Mouse (Mus musculus) kidney, adult 10 weeks (tissue): ENCODE results near the gene Olfr1168. TPM values are rescaled to one million over a fixed set of nuclear protein-coding genes. Genes with fewer than 3 reads are reported as not detected.

Experiments
- polyA plus RNA-seq: library from polyadenylated mRNA; stranded (reverse); fragments of 350-450 nt; fragmentation: Illumina TruSeq; extraction: RNeasy Lipid Tissue Mini Kit (QIAGEN cat#74804); gene quantifications from one replicate; pipeline ENCODE4 v1.2.3, GENCODE M21; 2014; ENCODE audit warnings: low read depth, low replicate concordance

Gene Olfr1168
- polyA plus RNA-seq: not detected

GRCm38 (mm10) chr2:88181580-88181979 lies at the start of gene Olfr1168:
Gene Olfr1168 (plus strand): TSS chr2:88181880.

GRCm38 (mm10) chr2:88155093-88155492 lies 26.6 kb upstream of the Olfr1168 start, which contains the start of gene Olfr1167:
Gene Olfr1167 (minus strand): TSS chr2:88155193.

GRCm38 (mm10) chr2:88228234-88228633 lies 46.6 kb downstream of the Olfr1168 start, which contains the start of gene Olfr1170:
Gene Olfr1170 (minus strand): TSS chr2:88228334.

Other genes with a start within 250 kb of the Olfr1168 start
- gene Olfr1155, start 236.7 kb upstream of the Olfr1168 start, polyA plus RNA-seq: not detected
- not detected for gene Olfr1156, start 228.8 kb upstream of the Olfr1168 start, polyA plus RNA-seq
- not detected for gene Olfr1157, start 213.6 kb upstream of the Olfr1168 start, polyA plus RNA-seq
- not detected for gene Olfr74, start 207.2 kb upstream of the Olfr1168 start, polyA plus RNA-seq
- gene Olfr1158, start 191.8 kb upstream of the Olfr1168 start, polyA plus RNA-seq: not detected
- gene Olfr1160, start 173.6 kb upstream of the Olfr1168 start, polyA plus RNA-seq: not detected
- gene Olfr1161, start 159.1 kb upstream of the Olfr1168 start, polyA plus RNA-seq: not detected
- gene Olfr73, start 144.2 kb upstream of the Olfr1168 start, polyA plus RNA-seq: not detected
- not detected for gene Olfr1162, start 130.8 kb upstream of the Olfr1168 start, polyA plus RNA-seq
- gene Olfr1163, start 110.0 kb upstream of the Olfr1168 start, polyA plus RNA-seq: not detected
- not detected for gene Olfr1164, start 87.9 kb upstream of the Olfr1168 start, polyA plus RNA-seq
- not detected for gene Olfr1166, start 53.6 kb upstream of the Olfr1168 start, polyA plus RNA-seq
- not detected for gene Olfr1167, start 26.7 kb upstream of the Olfr1168 start, polyA plus RNA-seq
- gene Olfr1170, start 46.5 kb downstream of the Olfr1168 start, polyA plus RNA-seq: not detected
- gene Olfr1173, start 98.0 kb downstream of the Olfr1168 start, polyA plus RNA-seq: not detected
- gene Olfr1174-ps, start 133.3 kb downstream of the Olfr1168 start, polyA plus RNA-seq: not detected
- not detected for gene Olfr1175-ps, start 145.3 kb downstream of the Olfr1168 start, polyA plus RNA-seq
- not detected for gene Olfr1176, start 154.8 kb downstream of the Olfr1168 start, polyA plus RNA-seq
- gene Olfr1177-ps, start 164.6 kb downstream of the Olfr1168 start, polyA plus RNA-seq: not detected
- gene Olfr1178, start 205.2 kb downstream of the Olfr1168 start, polyA plus RNA-seq: not detected
- gene Olfr1179, start 224.6 kb downstream of the Olfr1168 start, polyA plus RNA-seq: not detected
- gene Olfr1180, start 237.3 kb downstream of the Olfr1168 start, polyA plus RNA-seq: not detected
- not detected for gene Olfr1181, start 244.3 kb downstream of the Olfr1168 start, polyA plus RNA-seq